Mouse (Mus musculus) cerebellum, adult 9-11 months (tissue): Measurements from ENCODE around the gene Eid3.

ENCODE experiments used
- DNase-seq: peaks from one replicate; pipeline ENCODE4 v3.0.0; 2022

Gene Eid3

DNA sequence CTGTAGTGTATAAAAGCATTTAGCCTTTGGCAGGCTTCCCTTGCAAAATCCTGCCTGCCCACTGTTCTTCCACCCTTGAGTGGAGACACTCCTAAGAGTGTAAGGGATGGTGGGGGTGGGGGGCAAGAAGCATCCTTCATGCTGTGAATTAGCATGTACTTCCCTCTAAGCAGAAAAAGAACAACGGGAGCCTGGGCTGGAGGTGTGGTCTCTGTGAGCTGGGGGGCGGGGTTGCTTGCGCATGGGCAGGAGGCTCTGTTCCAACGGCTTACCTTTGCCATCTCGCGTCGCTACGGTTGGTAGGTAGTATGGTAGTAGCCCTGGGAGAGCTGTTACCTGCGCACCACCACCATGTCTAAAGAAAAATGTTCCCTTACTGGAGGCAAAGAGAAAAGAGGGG lies at the start of gene Eid3:
Gene Eid3 (plus strand): TSS at position 271 of the 400 bp plus-strand sequence.
- no peak for DNase-seq

DNA sequence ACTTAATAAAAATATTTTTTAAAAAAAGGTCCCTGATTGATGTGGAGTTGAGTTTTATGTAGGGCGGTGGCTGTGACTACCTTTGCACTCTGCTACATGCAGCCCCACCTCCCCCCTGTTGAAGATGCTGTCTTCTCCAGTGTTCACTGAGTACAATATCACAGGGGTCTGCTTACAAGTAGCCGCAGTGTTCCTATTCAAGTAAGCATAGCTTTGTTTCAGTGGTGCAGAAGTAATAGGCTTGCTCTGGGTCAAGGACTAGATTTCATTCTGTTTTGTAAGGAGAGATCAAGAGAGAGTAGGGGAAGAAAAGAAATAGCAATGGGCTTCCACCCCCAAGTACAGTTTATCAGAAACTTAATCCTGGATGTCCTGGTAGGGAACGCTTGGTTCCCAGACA lies 48.9 kb upstream of the Eid3 start:
- no peak for DNase-seq

DNA sequence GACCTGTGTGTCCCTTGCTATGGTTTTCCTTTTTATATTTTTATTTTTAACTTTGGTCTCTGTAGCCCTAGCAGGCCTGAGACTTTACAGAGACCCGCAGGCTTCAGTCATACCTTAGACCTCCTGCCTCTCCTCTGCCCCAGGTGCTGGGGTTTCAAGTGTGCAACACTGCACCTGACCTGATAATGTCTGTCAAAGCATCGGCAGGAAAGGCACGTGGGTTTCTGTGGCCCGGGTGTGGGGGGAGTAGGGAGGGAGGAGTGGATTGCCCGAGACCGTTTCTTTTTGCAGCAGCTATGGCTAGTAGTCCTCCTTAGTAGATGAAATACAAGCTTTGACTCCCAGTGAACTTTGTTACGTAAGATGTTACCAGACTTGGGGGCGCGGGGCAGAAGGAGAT lies 48.5 kb upstream of the Eid3 start:
- no peak for DNase-seq

DNA sequence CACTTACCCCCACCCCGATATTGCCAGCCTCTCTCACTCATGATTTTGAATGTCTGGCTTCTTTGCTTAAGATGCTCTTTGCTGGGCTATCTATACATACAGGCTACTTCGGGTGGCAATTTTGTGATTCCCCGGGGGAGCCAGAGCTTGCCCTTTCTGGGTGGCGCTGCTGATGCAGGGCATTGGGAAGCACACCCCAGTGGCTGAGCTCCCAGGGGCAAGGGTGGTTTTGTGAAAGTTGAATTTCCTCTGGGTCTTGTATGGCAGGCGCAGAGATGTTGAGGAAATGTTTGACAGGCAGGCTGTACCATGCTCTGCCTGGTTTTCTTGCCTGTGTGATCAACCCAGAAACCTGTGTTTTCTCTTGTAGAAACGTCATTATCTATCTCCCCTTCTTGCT lies 47.8 kb upstream of the Eid3 start:
- no peak for DNase-seq

DNA sequence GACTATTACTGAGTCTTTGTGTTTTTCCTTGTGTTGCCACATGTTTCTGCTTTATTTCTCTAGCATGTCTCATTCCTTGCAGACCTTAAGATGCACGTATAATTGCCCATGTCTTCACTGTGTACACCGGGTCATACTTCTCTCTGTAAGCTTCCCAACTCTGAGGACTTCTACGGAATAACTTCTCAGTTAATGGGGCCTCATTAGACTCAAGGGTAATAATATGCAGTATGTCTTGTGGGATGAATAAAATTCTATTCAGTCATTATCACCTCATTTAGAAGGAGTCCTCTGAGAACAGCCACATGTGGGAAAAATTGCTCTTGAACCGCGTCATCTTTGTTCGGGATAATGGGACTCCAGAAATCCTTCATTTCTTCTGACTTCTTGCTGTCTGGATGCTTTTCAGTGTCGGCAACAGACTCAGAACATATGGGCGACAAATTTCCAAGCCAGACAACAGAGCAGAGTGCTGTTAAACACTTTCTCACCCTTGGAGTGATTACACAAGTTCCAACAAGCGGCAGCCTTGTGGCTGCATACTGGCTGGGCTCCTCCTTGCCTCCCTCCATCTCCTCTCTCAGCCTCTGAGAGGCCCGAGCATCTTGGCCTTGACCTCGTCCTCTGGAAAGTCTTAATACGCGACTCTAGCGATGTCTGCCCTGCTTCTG lies 43.2 kb upstream of the Eid3 start:
- no peak for DNase-seq

DNA sequence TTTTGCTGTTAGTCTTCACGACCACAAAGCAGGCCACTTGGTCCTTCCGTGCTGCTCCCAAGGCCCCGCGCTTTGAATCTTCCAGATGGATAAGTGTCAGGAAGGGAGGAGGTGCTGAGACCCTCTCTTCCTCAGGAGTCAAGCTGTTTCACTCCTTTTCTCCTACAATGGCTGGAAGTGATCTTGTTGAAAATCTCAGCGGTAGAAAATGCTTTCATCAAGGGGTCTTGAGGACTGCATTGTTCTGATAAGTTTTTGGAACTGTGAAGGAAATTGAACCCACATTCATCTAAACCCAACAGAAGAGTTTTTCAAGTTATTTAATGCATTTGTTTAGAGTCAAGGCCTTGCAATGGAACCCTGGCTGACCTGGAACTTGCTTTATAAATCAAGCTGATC lies 42.6 kb upstream of the Eid3 start:
- DNase-seq = no peak

DNA sequence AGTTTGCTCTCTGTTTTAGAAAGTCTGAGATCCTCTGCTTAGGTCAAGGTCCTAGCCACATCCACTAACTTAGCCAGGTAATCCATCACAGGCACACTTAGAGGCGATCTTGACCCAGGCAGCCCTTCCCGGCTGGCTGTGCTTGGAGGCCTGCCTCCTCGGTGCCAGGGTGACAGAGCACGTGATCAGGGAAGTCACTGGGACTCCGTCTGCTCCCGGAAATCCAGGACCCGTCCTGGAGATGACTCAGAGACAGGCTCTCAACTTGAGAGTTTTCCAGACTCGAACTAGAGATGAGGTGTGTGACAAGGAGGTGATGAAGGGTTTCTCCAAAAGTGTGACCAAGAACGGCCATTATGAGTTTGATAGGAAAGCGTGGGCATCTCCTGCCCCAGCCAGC lies 41.9 kb upstream of the Eid3 start:
- DNase-seq = no peak

DNA sequence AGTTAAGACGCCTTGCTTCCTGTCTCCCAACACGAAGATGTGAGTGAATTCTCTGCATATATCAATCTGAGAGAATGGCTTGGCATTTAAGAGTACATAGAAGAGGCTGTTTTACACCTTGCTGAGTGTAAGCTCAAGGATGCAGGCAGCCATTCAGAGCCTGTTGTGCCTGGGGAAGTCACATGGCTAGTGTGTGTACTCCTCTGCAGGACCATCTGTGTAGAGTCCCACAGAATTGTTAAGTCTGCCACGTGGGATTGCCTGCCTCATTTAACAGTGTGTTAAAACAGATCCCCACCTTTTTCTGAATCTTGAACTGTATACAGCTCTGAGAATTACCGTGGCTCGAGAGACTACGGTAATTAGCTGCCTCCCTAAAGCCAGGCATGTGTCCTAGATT lies 39.9 kb upstream of the Eid3 start:
- DNase-seq = no peak

DNA sequence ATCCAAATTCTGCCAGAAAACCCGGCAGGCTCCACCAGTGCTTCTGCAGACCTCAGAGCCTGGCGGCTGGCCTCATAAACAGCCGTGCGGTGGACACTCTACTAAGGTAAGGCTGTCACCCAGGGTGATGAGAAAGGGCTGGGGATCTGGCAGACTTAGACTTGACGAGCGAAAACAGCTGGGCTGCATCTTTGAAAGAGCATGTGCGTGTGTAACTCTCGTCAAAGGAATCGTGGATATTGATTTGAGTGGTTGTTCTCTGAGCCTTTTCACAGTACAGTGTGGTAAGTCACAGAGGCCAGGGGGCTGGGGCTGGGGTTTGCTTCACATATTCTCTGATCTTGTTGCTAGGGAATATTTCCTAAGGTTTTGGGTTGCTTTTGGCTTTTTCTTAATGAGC lies 32.5 kb upstream of the Eid3 start, which contains the start of gene Txnrd1:
Gene Txnrd1 (plus strand): TSS at position 26 of the 400 bp plus-strand sequence.
- no peak for DNase-seq

DNA sequence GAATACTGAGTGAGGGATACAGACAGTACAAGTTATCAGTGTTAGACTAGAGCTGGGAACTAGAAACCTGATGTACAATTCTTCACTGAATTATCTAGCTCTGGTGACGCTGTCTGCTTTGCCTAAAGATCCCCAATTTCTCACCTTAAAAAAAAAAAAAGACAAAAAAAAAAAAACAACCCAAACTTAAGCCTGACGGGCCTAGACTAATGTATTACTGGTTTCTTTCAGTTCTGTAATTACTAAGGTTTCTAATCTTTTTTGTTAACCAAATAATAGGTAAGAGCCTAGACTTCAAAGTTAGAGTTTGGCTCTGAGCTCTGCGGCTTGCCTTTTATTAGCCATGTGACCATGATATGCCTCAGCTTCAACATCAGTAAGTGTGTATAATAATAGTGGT lies 30.5 kb upstream of the Eid3 start:
- DNase-seq = no peak

DNA sequence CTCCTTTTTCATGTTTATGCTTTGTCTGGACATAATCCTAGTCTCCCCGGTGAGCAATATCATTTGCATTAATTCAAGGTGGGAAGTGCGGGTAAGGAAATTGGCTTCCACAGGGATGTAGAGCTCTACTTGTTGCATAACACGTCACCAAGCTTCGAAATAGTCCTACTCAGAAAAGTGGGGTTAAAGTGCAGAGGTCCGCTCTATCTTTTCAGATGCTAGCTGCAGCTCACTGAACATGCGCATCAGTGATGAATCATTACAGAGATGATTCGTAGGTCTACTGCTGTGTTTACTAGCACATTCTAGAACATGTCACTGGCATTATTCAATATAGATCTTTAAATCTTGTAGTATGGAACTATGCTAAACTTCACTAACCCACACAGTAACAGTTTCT lies 28.0 kb upstream of the Eid3 start:
- no peak for DNase-seq

DNA sequence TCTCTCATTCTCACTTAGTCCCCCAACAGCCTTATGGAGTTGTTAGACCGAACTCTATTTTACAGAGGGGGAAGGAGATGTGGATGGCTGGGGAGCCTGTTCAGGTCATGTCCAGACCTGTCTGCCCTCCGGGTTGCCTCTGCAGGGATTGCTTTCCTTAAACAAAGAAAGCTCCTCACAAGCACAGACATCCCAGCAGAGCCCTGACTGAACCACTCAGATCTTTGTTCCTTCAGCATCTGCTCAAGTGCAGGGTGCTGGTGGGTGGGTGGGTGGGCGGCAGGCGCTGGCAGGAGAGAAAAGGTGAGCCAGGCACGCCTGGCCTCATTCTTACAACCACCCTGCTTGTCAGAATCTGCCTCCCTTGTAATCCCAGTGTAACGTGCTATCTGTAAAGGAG lies 22.3 kb upstream of the Eid3 start:
- no peak for DNase-seq

DNA sequence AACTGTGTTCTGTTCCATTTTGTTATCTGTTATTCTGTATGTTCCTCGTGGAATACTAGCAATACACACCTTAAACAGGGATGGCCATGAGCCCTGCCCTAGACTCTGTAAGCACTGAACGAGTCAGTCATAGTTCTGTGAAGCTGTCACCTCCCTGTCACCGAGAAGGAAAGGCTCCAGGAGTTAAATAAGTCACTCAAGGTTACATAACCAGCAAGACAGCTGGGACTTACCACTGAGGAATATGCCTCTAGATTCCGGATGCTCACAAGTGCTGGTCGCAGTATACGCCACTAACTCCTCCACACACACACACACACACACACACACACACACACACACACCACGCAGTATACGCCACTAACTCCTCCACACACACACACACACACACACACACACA lies 21.7 kb upstream of the Eid3 start:
- DNase-seq = no peak

DNA sequence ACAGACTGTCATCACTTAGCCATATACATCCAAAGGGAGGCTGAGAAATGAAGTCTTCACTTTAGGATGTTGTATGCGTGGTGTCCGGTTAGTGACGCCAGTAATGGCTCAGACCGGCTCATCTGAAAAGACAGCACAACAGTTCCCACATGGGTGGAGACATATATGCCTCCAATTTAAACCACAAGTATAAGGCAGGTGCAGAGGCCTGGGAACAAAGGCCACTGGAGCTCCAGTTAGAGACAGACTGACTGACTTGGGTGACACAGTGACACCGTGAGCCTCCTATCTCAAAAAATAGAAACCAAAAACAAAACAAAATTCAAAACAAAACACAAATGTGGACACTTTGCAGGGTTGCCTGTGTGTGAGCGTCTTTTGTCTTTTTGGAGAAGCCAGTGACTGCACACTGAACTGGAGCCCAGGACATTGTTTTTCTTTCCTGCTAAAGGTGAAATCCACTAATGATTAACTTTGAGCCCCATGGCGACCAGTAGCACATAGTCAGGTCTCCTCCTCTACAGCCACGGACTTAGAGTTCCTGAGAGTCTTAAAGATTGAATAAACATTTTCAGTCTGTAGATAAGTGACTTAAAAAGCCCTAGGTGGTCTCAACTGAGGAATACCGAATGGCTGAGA lies 18.5 kb upstream of the Eid3 start:
- no peak for DNase-seq

DNA sequence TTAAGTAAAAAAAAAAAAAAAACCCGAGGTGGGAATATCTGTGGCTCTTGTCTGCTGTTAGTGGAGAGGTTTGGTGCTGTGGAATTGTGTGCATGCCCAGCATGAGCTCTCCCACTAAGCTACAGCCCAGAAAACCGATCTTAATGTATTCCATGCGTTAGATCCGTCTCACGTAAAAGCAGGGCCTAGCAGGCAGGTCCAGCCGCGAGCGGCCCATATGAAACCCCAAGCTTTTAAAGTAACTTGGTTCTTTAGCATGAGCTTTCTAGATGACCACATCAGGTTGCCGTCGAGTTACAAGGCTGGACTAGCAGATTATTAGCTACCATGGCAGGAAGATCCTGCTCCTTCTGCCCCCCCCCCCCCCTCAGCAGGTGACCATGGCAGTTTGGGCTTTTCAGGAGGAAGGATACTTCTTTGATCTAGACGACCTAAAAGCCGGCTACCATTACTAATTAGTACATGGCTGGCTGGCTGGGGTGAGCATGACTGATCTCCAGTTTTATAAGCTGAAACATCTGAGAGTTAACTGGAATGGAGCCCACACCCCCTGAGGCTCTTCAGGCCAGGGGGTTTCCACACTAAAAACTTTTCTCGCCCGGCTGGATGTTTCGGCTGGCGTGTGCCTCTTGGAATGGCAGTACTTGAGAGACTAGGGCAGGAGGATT lies 16.6 kb upstream of the Eid3 start:
- DNase-seq = no peak

DNA sequence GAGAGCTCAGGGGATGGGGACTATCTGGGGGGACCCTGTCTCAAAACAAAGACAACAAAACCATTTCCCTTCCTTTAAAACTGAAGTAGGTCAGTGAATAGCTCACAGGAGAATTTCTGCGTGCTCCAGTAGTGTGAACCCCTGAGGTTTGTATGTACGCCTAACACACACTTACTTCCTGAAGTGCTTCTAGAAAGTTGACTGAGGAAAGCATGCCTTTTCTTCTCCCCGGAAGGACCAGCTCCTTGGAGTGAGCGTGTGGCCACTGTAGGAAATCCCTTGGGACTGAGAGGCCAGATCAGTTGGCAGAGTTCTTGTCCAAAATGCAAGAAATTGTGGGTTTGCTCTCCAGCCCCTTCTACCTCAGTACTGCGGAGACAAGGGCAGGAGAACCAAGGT lies 16.1 kb upstream of the Eid3 start:
- no peak for DNase-seq

DNA sequence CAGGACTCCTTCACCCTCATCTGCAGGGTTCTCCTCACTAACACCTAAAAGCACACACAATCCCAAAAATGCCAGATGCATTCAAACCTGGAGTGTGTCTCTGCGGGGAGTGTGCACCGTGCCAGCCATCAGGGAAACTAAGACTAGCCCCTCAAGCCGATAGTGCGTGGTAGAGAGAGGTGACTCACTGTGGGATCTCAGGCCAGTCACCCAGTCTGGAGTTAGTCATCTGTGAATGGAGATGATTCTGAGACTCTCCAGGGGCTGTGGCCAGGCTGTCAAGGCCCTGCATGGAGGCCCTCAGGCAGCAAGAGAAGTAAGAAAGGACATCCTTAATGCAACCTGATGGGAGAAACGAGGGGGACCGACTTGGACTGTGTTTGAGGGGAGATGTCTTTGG lies 14.7 kb upstream of the Eid3 start:
- DNase-seq = no peak

DNA sequence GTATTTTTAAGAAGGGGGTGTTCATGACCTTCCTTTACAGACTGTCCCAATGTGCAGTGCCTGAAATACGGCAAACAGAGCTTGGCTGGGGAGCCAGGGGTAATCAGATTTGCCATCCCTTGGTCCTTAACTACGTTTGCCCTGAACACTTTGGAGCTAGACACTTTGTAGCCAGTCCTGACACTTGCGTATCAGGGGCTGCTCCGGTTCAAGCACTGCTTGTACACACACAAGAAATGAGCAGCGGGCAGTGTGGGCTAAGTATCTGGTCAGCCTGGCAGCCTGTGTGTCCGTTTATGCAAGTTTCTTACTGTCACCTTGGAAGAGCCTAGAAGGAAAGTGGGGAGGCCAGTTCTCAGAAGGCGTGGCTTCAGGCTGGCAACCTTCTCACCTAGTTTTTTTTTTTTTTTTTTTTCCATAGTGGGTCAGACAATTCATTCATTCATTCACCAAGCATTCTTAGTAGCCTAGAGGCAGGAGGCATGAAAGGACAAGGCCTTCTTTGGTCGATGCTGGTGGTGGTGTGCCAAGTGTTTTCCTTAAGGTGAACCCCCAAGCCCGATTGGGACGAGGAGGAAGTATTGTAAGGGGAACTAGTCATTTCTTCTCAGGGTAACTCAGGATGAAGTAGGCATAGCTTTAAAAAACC lies 8.3 kb upstream of the Eid3 start:
- peak; percentile 52 for DNase-seq

DNA sequence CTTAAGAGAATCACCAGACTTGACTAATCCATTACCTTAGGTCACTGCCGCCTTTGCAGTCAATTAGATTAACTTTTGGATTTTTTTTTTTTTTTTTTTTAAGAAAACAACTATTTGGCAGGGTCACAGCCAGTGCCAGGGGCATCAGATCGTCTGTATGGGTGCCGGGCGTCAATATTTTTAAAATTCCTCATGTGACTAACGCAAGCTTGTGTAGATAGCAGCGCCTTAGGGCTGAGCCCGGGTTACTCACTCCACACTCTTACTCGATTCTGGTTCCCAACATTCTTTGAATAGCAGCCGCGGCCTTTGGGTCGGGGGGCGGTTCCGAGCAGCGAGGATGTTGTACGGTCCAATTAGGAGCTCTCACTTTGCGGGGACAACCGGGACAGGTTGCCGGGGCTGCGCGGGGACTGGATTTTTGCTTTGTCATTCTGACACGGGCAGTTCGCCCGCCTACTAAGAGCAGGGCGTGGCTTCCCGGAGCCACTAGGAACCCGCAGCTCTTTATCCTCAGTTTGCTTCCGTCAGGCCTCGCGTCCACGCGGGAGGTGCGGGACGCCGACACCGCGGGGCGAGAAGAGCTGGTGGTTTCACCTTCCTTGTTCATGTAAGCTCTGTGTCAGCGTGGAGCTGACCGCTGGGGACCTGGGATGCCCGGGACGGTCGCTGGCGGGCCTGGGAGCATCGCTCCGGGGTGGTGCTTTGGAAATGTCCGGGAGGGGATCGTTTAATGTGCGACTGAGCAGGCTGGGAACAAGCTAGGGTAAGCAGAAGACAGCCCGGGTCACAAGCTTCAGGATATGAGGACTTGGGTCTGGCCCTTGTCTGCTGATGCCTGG lies 7.5 kb upstream of the Eid3 start:
- DNase-seq = peak; percentile 96

DNA sequence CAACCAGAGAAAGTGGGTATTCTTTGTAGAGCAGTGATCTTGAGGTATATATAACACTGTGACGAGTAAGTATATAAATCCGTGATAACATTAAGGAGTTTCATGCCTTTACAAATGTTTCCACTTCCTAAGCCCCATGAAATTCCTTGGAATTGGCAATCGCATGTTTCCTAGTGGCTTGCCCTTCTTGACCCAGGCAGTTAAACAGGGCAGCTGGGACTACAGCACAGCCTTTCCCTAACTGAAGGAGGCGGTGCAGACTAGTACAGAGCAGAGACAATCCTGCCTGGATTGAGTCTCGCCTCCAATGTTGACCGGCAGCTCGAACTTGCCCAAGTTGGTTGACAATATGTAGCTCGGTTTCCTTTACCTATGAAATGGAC lies 6.9 kb upstream of the Eid3 start:
- peak; percentile 48 for DNase-seq

DNA sequence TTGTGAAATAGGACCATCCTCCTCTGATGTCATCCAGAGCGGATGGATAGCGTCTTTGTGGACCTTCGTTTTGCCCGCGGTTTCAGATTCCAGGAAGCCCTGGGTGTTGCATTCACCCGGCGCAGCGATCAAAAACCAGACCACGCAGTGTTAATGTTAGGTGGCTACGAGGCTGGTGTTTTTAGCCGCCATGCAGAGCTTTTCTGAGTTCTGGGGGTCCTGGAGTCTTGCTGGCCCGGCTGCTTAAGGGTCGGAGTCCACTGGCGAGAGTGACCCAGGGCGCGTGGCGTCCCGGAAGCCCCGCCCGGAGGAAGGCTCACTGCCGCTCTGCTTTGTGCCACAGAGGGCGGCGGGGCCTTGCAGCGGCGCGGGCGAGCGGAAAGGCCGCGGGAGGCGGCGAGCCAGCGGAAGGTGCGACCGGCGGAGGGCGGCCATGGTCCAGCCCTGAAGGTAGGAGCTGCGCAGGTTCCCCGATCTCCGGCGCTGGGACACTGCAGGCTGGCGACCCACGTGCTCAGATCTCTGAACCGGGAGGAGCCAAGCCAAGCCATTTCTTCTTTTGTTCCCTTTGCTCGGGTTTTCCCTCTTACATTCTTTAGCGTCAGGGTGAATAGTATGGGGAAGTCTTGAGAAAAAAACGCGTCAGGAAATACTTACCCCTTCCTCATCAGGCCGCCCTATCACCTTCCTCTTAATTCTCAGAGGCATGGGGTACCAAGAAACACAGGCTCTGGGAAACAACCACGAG lies 6.1 kb upstream of the Eid3 start:
- peak; percentile 79 for DNase-seq

DNA sequence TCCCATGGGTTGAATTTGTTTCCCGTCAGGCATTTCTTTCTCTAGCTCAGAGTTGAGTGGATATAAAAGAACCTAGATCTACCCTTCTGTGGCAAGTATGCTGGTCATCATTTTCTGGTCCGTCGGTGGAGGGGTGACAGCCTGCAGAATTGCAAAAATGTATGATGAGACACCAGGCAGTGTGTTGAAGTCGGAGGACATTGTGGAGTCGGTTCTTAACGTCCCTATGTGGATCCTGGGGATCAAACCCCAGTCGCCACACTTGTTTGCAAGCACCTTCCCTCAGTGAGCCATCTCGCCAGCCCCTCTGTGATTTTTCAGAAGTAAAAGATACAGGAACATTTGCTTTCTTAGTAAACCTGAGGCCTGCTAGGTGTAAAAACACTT lies 5.5 kb upstream of the Eid3 start:
- DNase-seq = no peak
